Mouse (Mus musculus) heart, embryonic 11.5 days (tissue): Measurements from ENCODE around the gene Zfp93. TPM values are rescaled to one million over a fixed set of nuclear protein-coding genes. Genes with fewer than 3 reads are reported as not detected.

ENCODE experiments used
- ATAC-seq: fragments of 200-750 bp; cut with Nextera tagmentation; replicated peaks from 2 replicates; pipeline ENCODE4 v1.8.0; 2017; ENCODE audit warnings: moderate library complexity; ENCODE audit not compliant: insufficient number of reproducible peaks, low FRiP score, low TSS enrichment
- H3K27ac ChIP-seq: fragments of 300-500 bp; sonication (generic); 2 replicates; pipeline ENCODE4 v1.5.1; 2014; ENCODE audit warnings: mild to moderate bottlenecking, low read depth, low read length
- H3K27me3 ChIP-seq: fragments of 300-500 bp; sonication (generic); 2 replicates; pipeline ENCODE4 v1.6.1; 2014; ENCODE audit warnings: mild to moderate bottlenecking, low read length, mixed read lengths; ENCODE audit not compliant: control insufficient read depth, insufficient read depth
- H3K36me3 ChIP-seq: fragments of 300-500 bp; sonication (generic); 2 replicates; pipeline ENCODE4 v1.6.1; 2014; ENCODE audit warnings: mild to moderate bottlenecking, low read length, moderate library complexity, mixed read lengths; ENCODE audit not compliant: control insufficient read depth, insufficient read depth
- H3K4me1 ChIP-seq: fragments of 300-500 bp; sonication (generic); 2 replicates; pipeline ENCODE4 v1.6.1; 2014; ENCODE audit warnings: low read length; ENCODE audit not compliant: control insufficient read depth, insufficient read depth
- H3K4me2 ChIP-seq: fragments of 300-500 bp; sonication (generic); 2 replicates; pipeline ENCODE4 v1.6.1; 2014; ENCODE audit warnings: mild to moderate bottlenecking, moderate library complexity
- H3K4me3 ChIP-seq: fragments of 300-500 bp; sonication (generic); 2 replicates; pipeline ENCODE4 v1.5.1; 2014; ENCODE audit warnings: low read depth, low read length
- H3K9ac ChIP-seq: fragments of 300-500 bp; sonication (generic); 2 replicates; pipeline ENCODE4 v1.6.1; 2014; ENCODE audit warnings: mild to moderate bottlenecking, low read depth, low read length, moderate library complexity
- H3K9me3 ChIP-seq: fragments of 300-500 bp; sonication (generic); replicated peaks from 2 replicates; pipeline ENCODE4 v1.6.1; 2016; ENCODE audit warnings: low read length; ENCODE audit not compliant: control insufficient read depth
- WGBS: fragments of 180-500 bp; shearing (Covaris S2); extraction: QIAGEN DNeasy Blood & Tissue Kit; methylation state at CpG from one replicate; pipeline ENCODE4 v1.1.7; 2014; ENCODE audit not compliant: insufficient replicate concordance; 5-methylcytosine and 5-hydroxymethylcytosine counted together
- polyA plus RNA-seq: library from polyadenylated mRNA; unstranded; fragments of >200 nt; fragmentation: Nextera tagmentation; extraction: Ambion mirVana; gene quantifications from 2 replicates; pipeline ENCODE4 v1.2.1, GENCODE M21; 2014

The Zfp93 gene
- polyA plus RNA-seq, 1 experiment from 2014 or later = 7.3 TPM

- Histone ChIP-seq H3K27ac (no peak overlapping the region), H3K4me3 (no peak overlapping the region), H3K36me3 (no peaks in the 10 kb centered on the region), H3K27me3 (no peaks in the 10 kb centered on the region; the same call in 1 of the 2 replicates), H3K9ac (no peak overlapping the region), H3K4me1 (no peaks in the 10 kb centered on the region; the same call in 1 of the 2 replicates), H3K4me2 (no peak overlapping the region), H3K9me3 (peaks cover 1% of the 10 kb centered on the region; the same call in 1 of the 2 replicates)
- ATAC-seq = no peak
- WGBS = 66% methylated on average over 6 of the region's 6 CpGs
Measured at GRCm38 (mm10) chr7:24318942-24319341, 48.7 kb downstream of the Zfp93 start.

- H3K27me3 ChIP-seq = no peaks in the 10 kb centered on the region; the same call in 1 of the 2 replicates
- H3K4me1 ChIP-seq = no peaks in the 10 kb centered on the region
- H3K9me3 ChIP-seq = peaks cover 6% of the 10 kb centered on the region; the same call in 1 of the 2 replicates
- H3K36me3 ChIP-seq = no peaks in the 10 kb centered on the region
- ATAC-seq = no peak
- no peak overlapping the region for H3K27ac ChIP-seq
- H3K9ac ChIP-seq = no peak overlapping the region
- 66% methylated on average over 4 of the region's 4 CpGs for WGBS
- no peak overlapping the region for H3K4me3 ChIP-seq
- no peak overlapping the region for H3K4me2 ChIP-seq
Measured at GRCm38 (mm10) chr7:24322593-24322992, 52.4 kb downstream of the Zfp93 start.

- H3K4me3 ChIP-seq = no peak overlapping the region
- 80% methylated on average over 6 of the region's 6 CpGs for WGBS
- no peaks in the 10 kb centered on the region for H3K36me3 ChIP-seq
- H3K4me1 ChIP-seq = no peaks in the 10 kb centered on the region
- peak overlapping the region; percentile 62 for H3K4me2 ChIP-seq
- no peak for ATAC-seq
- H3K9me3 ChIP-seq = peaks cover 6% of the 10 kb centered on the region; the same call in 1 of the 2 replicates
- H3K27ac ChIP-seq = no peak overlapping the region
- H3K27me3 ChIP-seq = no peaks in the 10 kb centered on the region
- no peak overlapping the region for H3K9ac ChIP-seq
Measured at GRCm38 (mm10) chr7:24325197-24325596, 55.0 kb downstream of the Zfp93 start.

GRCm38 (mm10) chr7:24325675-24326128 lies 55.5 kb downstream of the Zfp93 start:
- Histone ChIP-seq H3K9ac (peak overlapping the region; percentile 56; the same call in 1 of the 2 replicates), H3K27me3 (no peaks in the 10 kb centered on the region), H3K9me3 (peaks cover 6% of the 10 kb centered on the region; the same call in 1 of the 2 replicates), H3K4me2 (peak overlapping the region; percentile 62), H3K4me3 (peak overlapping the region; percentile 26), H3K36me3 (no peaks in the 10 kb centered on the region), H3K4me1 (no peaks in the 10 kb centered on the region), H3K27ac (no peak overlapping the region)
- no peak for ATAC-seq
- WGBS = 5% methylated on average over 13 of the region's 13 CpGs

GRCm38 (mm10) chr7:24326273-24327135 lies 56.3 kb downstream of the Zfp93 start:
- Histone ChIP-seq H3K36me3 (no peaks in the 10 kb centered on the region), H3K27ac (no peak overlapping the region), H3K27me3 (no peaks in the 10 kb centered on the region; the same call in 1 of the 2 replicates), H3K4me3 (peak overlapping the region; percentile 26), H3K9me3 (peaks cover 6% of the 10 kb centered on the region; the same call in 1 of the 2 replicates), H3K4me2 (peak overlapping the region; percentile 62), H3K4me1 (no peaks in the 10 kb centered on the region), H3K9ac (peak overlapping the region; percentile 56; the same call in 1 of the 2 replicates)
- ATAC-seq = no peak
- WGBS = 49% methylated on average over 20 of the region's 20 CpGs

Other genes with a start within 250 kb of the Zfp93 start
- gene Vmn1r183, start 217.2 kb upstream of the Zfp93 start, polyA plus RNA-seq = not detected in 2 replicates
- gene Zfp180, start 188.5 kb upstream of the Zfp93 start, polyA plus RNA-seq = 14.2 and 19.9 TPM in 2 replicates
- gene Zfp112, start 158.1 kb upstream of the Zfp93 start, polyA plus RNA-seq = 3.2 and 3.8 TPM in 2 replicates
- 7.7 and 10.6 TPM in 2 replicates for gene Zfp235, start 136.3 kb upstream of the Zfp93 start, polyA plus RNA-seq
- gene Zfp114, start 95.4 kb upstream of the Zfp93 start, polyA plus RNA-seq = 3.3 and 3.9 TPM in 2 replicates
- gene Zfp111, start 59.0 kb upstream of the Zfp93 start, polyA plus RNA-seq = 7.7 and 8.3 TPM in 2 replicates
- gene Zfp109, start 32.9 kb upstream of the Zfp93 start, polyA plus RNA-seq = 3.6 and 3.9 TPM in 2 replicates
- gene Zfp108, start 15.6 kb upstream of the Zfp93 start, polyA plus RNA-seq = 1.5 and 2.1 TPM in 2 replicates
- gene Zfp61, start 30.8 kb downstream of the Zfp93 start, polyA plus RNA-seq = 16.4 and 18.1 TPM in 2 replicates
- gene Zfp94, start 46.2 kb downstream of the Zfp93 start, polyA plus RNA-seq = 4.6 and 6.1 TPM in 2 replicates
- not detected in 2 replicates for gene Tescl, start 63.5 kb downstream of the Zfp93 start, polyA plus RNA-seq
- not detected in 2 replicates for gene Lypd5, start 78.8 kb downstream of the Zfp93 start, polyA plus RNA-seq
- gene Kcnn4, start 99.8 kb downstream of the Zfp93 start, polyA plus RNA-seq = 9.9 and 11.2 TPM in 2 replicates
- gene Smg9, start 129.2 kb downstream of the Zfp93 start, polyA plus RNA-seq = 17.5 and 21.2 TPM in 2 replicates
- not detected in 2 replicates for gene Irgc1, start 181.9 kb downstream of the Zfp93 start, polyA plus RNA-seq
- 5.6 and 6.9 TPM in 2 replicates for gene Plaur, start 192.1 kb downstream of the Zfp93 start, polyA plus RNA-seq
- 0.20 and 0.23 TPM in 2 replicates for gene Cadm4, start 211.6 kb downstream of the Zfp93 start, polyA plus RNA-seq
- 22.6 and 26.0 TPM in 2 replicates for gene Zfp428, start 236.6 kb downstream of the Zfp93 start, polyA plus RNA-seq
- 0.25 and 0.57 TPM in 2 replicates for gene AC161166.1, start 242.0 kb downstream of the Zfp93 start, polyA plus RNA-seq